Mouse (Mus musculus) cerebellum, adult 8-10 months (tissue): ENCODE results near the gene Fbf1.
A peak's percentile ranks its signal among the peaks of the same experiment; 100 is the strongest.

ENCODE experiments used
- DNase-seq: peaks from one replicate; pipeline ENCODE4 v3.0.0; 2022

Gene Fbf1

GRCm38 (mm10) chr11:116178411-116179121, 10.6 kb upstream of the Fbf1 start:
- DNase-seq = no peak

- no peak for DNase-seq
Measured at GRCm38 (mm10) chr11:116176010-116176409, 8.0 kb upstream of the Fbf1 start.

GRCm38 (mm10) chr11:116174775-116175448, 6.9 kb upstream of the Fbf1 start:
- no peak for DNase-seq

- no peak for DNase-seq
Measured at GRCm38 (mm10) chr11:116171959-116172358, 4.0 kb upstream of the Fbf1 start.

GRCm38 (mm10) chr11:116170003-116170800, 2.2 kb upstream of the Fbf1 start:
- DNase-seq = no peak

GRCm38 (mm10) chr11:116169214-116169613, 1.2 kb upstream of the Fbf1 start:
- no peak for DNase-seq

GRCm38 (mm10) chr11:116167232-116167631, 734 bp downstream of the Fbf1 start:
- DNase-seq = no peak

GRCm38 (mm10) chr11:116163002-116163401, 5.0 kb downstream of the Fbf1 start:
- DNase-seq = no peak

- DNase-seq = no peak
Measured at GRCm38 (mm10) chr11:116162146-116162545, 5.8 kb downstream of the Fbf1 start.

- DNase-seq = no peak
Measured at GRCm38 (mm10) chr11:116161312-116161711, 6.7 kb downstream of the Fbf1 start.

GRCm38 (mm10) chr11:116150960-116151359, 17.0 kb downstream of the Fbf1 start:
- no peak for DNase-seq

- peak; percentile 60 for DNase-seq
Measured at GRCm38 (mm10) chr11:116149341-116149740, 18.6 kb downstream of the Fbf1 start.

- DNase-seq = peak; percentile 76
Measured at GRCm38 (mm10) chr11:116148761-116149221, 19.2 kb downstream of the Fbf1 start.

GRCm38 (mm10) chr11:116146294-116146985, 21.5 kb downstream of the Fbf1 start:
- DNase-seq = peak; percentile 65

- peak; percentile 60 for DNase-seq
Measured at GRCm38 (mm10) chr11:116145481-116146293, 22.3 kb downstream of the Fbf1 start.

- no peak for DNase-seq
Measured at GRCm38 (mm10) chr11:116143468-116143867, 24.5 kb downstream of the Fbf1 start.

- DNase-seq = no peak
Measured at GRCm38 (mm10) chr11:116142211-116142991, 25.6 kb downstream of the Fbf1 start.

GRCm38 (mm10) chr11:116138468-116139138, 29.4 kb downstream of the Fbf1 start, which contains the start of gene Mrpl38:
Mrpl38 (minus strand) TSS chr11:116138868.
- DNase-seq = peak; percentile 84

GRCm38 (mm10) chr11:116138096-116138467, 29.9 kb downstream of the Fbf1 start:
- no peak for DNase-seq

- DNase-seq = no peak
Measured at GRCm38 (mm10) chr11:116134171-116134570, 33.8 kb downstream of the Fbf1 start.
